12 mouse cellular contexts compared by ENCODE assay signal in genomic region chr13:91509467-91509866, GRCm38 (mm10). TPM values are rescaled to one million over a fixed set of nuclear protein-coding genes. Genes with fewer than 3 reads are reported as not detected.
DNase-seq lines count a peak whose midpoint lies in the region; ATAC-seq and TF ChIP-seq lines count a peak whose summit lies in the region.
"Had no signal": no experiment of that assay in that cellular context is flagged by ENCODE, and none has a peak within 500 bp of the region (broad histone marks: within the 10 kb centered on the region; RNA-seq: fewer than 3 reads in every experiment).

No protein-coding gene starts in this region.

- no peaks in the 10 kb centered on the region for H3K9me3 ChIP-seq in midbrain, embryonic 11.5 days (ENCODE audit: control insufficient read depth, low read length)
- H3K9me3 ChIP-seq: limb, embryonic 12.5 days had no signal

- no peak for TF ChIP-seq CTCF in gastrocnemius, adult 2 months (IDR thresholded peaks at IDR 0.05)
- TF ChIP-seq CTCF in thymus, adult 2 months (IDR thresholded peaks at IDR 0.05; ENCODE audit: borderline replicate concordance, control insufficient read depth, extremely low read depth, insufficient read depth, low read length, poor library complexity), result no peak

- WGBS in thymus, adult 2 months, result 5% methylated on average over 2 of the region's 2 CpGs
- 98% methylated on average over 2 of the region's 2 CpGs for WGBS in midbrain, embryonic 11.5 days

- intact Hi-C loops in gastrocnemius, adult 2 months (cut with DNase I), result no loop called here

- no peak overlapping the region for H3K4me3 ChIP-seq in gastrocnemius, adult 2 months
- no peak overlapping the region for H3K4me3 ChIP-seq in thymus, adult 2 months (ENCODE audit: control insufficient read depth, insufficient read depth, low read length)
- no peak overlapping the region for H3K4me3 ChIP-seq in midbrain, embryonic 11.5 days (ENCODE audit: low read depth, low read length)
- H3K4me3 ChIP-seq: limb, embryonic 12.5 days had no signal

- DNase-seq in gastrocnemius, adult 2 months, result no peak
- DNase-seq in gastrocnemius, adult 18-20 months (ENCODE audit: low spot score), result no peak
- DNase-seq in thymus, adult 2 months, result no peak
- DNase-seq in thymus, postnatal 25 days, result no peak
- DNase-seq in natural killer cell, adult 2 months (ENCODE audit: low spot score in 2 of 2), result peak; percentile 31
- no peak for DNase-seq in midbrain, embryonic 11.5 days (ENCODE audit: low spot score, missing footprints)
- no peak for DNase-seq in layer of hippocampus, postnatal 14 days (ENCODE audit: low spot score in 2 of 2)
- DNase-seq: adrenal gland, postnatal 10 days; cerebellum, adult 8-10 months; kidney, adult 8-10 months had no signal

- H3K27me3 ChIP-seq in thymus, adult 2 months (ENCODE audit: control insufficient read depth, insufficient read depth, low read length), result no peaks in the 10 kb centered on the region
- no peaks in the 10 kb centered on the region for H3K27me3 ChIP-seq in midbrain, embryonic 11.5 days (ENCODE audit: control insufficient read depth, insufficient read depth, low read length)
- H3K27me3 ChIP-seq: limb, embryonic 12.5 days had no signal

- peak; percentile 82 for ATAC-seq in inflammation-experienced regulatory T-cells, adult 6 months
- no peak for ATAC-seq in midbrain, embryonic 11.5 days (ENCODE audit: low FRiP score)

- H3K27ac ChIP-seq in gastrocnemius, adult 2 months, result 0 out of 2 replicates have a peak overlapping the region, but pooled peaks have one; percentile 31
- peak overlapping the region; percentile 60 for H3K27ac ChIP-seq in thymus, adult 2 months (ENCODE audit: control insufficient read depth, insufficient read depth, low read length)
- H3K27ac ChIP-seq in midbrain, embryonic 11.5 days (ENCODE audit: low read depth, low read length), result no peak overlapping the region
- H3K27ac ChIP-seq: limb, embryonic 12.5 days had no signal

- no peak overlapping the region for H3K9ac ChIP-seq in midbrain, embryonic 11.5 days (ENCODE audit: low read length)
- H3K9ac ChIP-seq: limb, embryonic 12.5 days had no signal

- H3K4me2 ChIP-seq in midbrain, embryonic 11.5 days, result no peak overlapping the region
- H3K4me2 ChIP-seq: limb, embryonic 12.5 days had no signal

- H3K36me3 ChIP-seq in thymus, adult 2 months (ENCODE audit: control insufficient read depth, insufficient read depth, low read length), result no peaks in the 10 kb centered on the region
- no peaks in the 10 kb centered on the region for H3K36me3 ChIP-seq in midbrain, embryonic 11.5 days (ENCODE audit: control insufficient read depth, insufficient read depth, low read length)
- H3K36me3 ChIP-seq: limb, embryonic 12.5 days had no signal

- peaks cover 20% of the 10 kb centered on the region for H3K4me1 ChIP-seq in thymus, adult 2 months (replicated peaks; ENCODE audit: control insufficient read depth, insufficient read depth, low read length)
- H3K4me1 ChIP-seq in midbrain, embryonic 11.5 days (ENCODE audit: control insufficient read depth, insufficient read depth, low read length), result no peaks in the 10 kb centered on the region

- no peak for TF ChIP-seq POLR2A in thymus, adult 2 months (IDR thresholded peaks at IDR 0.05; ENCODE audit: control insufficient read depth, extremely low read depth, insufficient read depth, low read length, poor library complexity)

RNA-seq across cellular contexts. Expression of gene Ssbp2, which starts 49.4 kb away (rescaled TPM):
- 10 to 100 TPM; 18.6 to 26.4 TPM for total RNA-seq in gastrocnemius, adult 2 months (2021)
- 10 to 100 TPM; 21.3 to 23.4 TPM for total RNA-seq in gastrocnemius, adult 18-20 months (2021)
- 115 and 125 TPM in 2 replicates for polyA plus RNA-seq in thymus, adult 2 months (2012; rRNA removed)
- polyA plus RNA-seq in inflammation-experienced regulatory T-cells, adult 6 months (2017; shearing (Covaris generic)), result 100 to 1,000 TPM in 2 of 3 experiments, 10 to 100 TPM in 1; 27.3 to 231 (median 181) TPM
- 164 and 167 TPM in 2 replicates for polyA plus RNA-seq in midbrain, embryonic 11.5 days (2014; fragmentation: Nextera tagmentation; extraction: Ambion mirVana)
- 10 to 100 TPM; 92.4 to 93.6 TPM for total RNA-seq in layer of hippocampus, postnatal 14 days (2021)

Comparison
In these comparisons a context has a peak if more than half of its experiments do, and no peak if none do; other contexts are left out.
1. DNase-seq: peak in natural killer cell, adult 2 months (2 of 2); none in gastrocnemius, adult 2 months (single experiment), gastrocnemius, adult 18-20 months (single experiment), thymus, adult 2 months (single experiment), thymus, postnatal 25 days (single experiment), midbrain, embryonic 11.5 days (single experiment) and layer of hippocampus, postnatal 14 days (0 of 2).